Mouse (Mus musculus) MEL (cell line): ENCODE results near the gene Nprl3. TPM values are rescaled to one million over a fixed set of nuclear protein-coding genes. Genes with fewer than 3 reads are reported as not detected.
A peak's percentile ranks its signal among the peaks of the same experiment; 100 is the strongest.
"Not testable (repeated sequence)": the region's sequence is repeated elsewhere in the genome, so short reads cannot be mapped to it uniquely, and the experiment has no call there.

Source experiments
- DNase-seq: peaks from one replicate; pipeline ENCODE4 v3.0.0; 2011; ENCODE audit warnings: low read depth, low spot score
- H3K27ac ChIP-seq: 2 replicates; pipeline ENCODE4 v1.5.1; 2012; ENCODE audit warnings: low read depth, mild to moderate bottlenecking, control low read depth, low read length, moderate library complexity; ENCODE audit not compliant: control insufficient read depth
- H3K27me3 ChIP-seq, 2 experiments: fragments of 150-350 bp in 1 of 2; sonication (generic) in 1 of 2; 2 replicates each; pipeline ENCODE4 v1.6.1; 2012; ENCODE audit warnings: low read length in 2 of 2, mild to moderate bottlenecking in 2 of 2, improper control_type of control experiment in 1 of 2, moderate library complexity in 1 of 2; ENCODE audit not compliant: insufficient read depth in 2 of 2, control insufficient read depth in 1 of 2
- H3K36me3 ChIP-seq, 2 experiments: 2 replicates each; pipeline ENCODE4 v1.6.1; 2012 to 2014; ENCODE audit warnings: low read length in 2 of 2, improper control_type of control experiment in 1 of 2, inconsistent platforms in 1 of 2, mild to moderate bottlenecking in 1 of 2; ENCODE audit not compliant: insufficient read depth in 2 of 2, control insufficient read depth in 1 of 2
- H3K4me1 ChIP-seq, 2 experiments: fragments of 150-350 bp in 1 of 2; sonication (generic) in 1 of 2; 2 replicates each; pipeline ENCODE4 v1.6.1; 2012; ENCODE audit warnings: low read length in 2 of 2, improper control_type of control experiment in 1 of 2, mild to moderate bottlenecking in 1 of 2; ENCODE audit not compliant: insufficient read depth in 2 of 2, control insufficient read depth in 1 of 2
- H3K4me3 ChIP-seq, 2 experiments: fragments of 150-350 bp in 1 of 2; sonication (generic) in 1 of 2; 2 replicates each; pipeline ENCODE4 v1.5.1; 2012; ENCODE audit warnings: low read depth in 2 of 2, low read length in 2 of 2, mild to moderate bottlenecking in 2 of 2, moderate library complexity in 2 of 2, control low read depth in 1 of 2, improper control_type of control experiment in 1 of 2; ENCODE audit not compliant: control insufficient read depth in 1 of 2, insufficient read depth in 1 of 2
- H3K79me2 ChIP-seq: 2 replicates; pipeline ENCODE4 v1.6.1; 2012; ENCODE audit warnings: mild to moderate bottlenecking, low read length, moderate library complexity; ENCODE audit not compliant: control insufficient read depth, poor library complexity, insufficient read depth
- H3K9ac ChIP-seq: 2 replicates; pipeline ENCODE4 v1.6.1; 2012; ENCODE audit warnings: low read depth, mild to moderate bottlenecking, control low read depth, low read length, moderate library complexity; ENCODE audit not compliant: control insufficient read depth, poor library complexity, severe bottlenecking
- H3K9me3 ChIP-seq: fragments of 150-350 bp; sonication (generic); replicated peaks from 2 replicates; pipeline ENCODE4 v1.6.1; 2012; ENCODE audit warnings: mild to moderate bottlenecking, low read length, improper control_type of control experiment, moderate library complexity; ENCODE audit not compliant: insufficient read depth
- CHD1 ChIP-seq: IDR thresholded peaks from 2 replicates; pipeline ENCODE4 v1.6.1; 2012; ENCODE audit warnings: low read depth, mild to moderate bottlenecking, inconsistent platforms, low read length, improper control_type of control experiment
- CTCF ChIP-seq, 3 experiments: IDR thresholded peaks in 2 of 3; conservative IDR thresholded peaks in 1 of 3; 2 replicates each; pipeline ENCODE4 v1.5.1; 2011 to 2012; ENCODE audit warnings: low read length in 3 of 3, low read depth in 2 of 3, mild to moderate bottlenecking in 2 of 3, improper control_type of control experiment in 1 of 3, inconsistent platforms in 1 of 3, mixed read lengths in 1 of 3, moderate library complexity in 1 of 3; ENCODE audit not compliant: control insufficient read depth in 1 of 3, insufficient read depth in 1 of 3, poor library complexity in 1 of 3, severe bottlenecking in 1 of 3
- EP300 ChIP-seq, 2 experiments: IDR thresholded peaks; 2 replicates each; pipeline ENCODE4 v1.6.1; 2011; ENCODE audit warnings: improper control_type of control experiment in 2 of 2, low read length in 2 of 2, low read depth in 1 of 2, mild to moderate bottlenecking in 1 of 2
- MYC ChIP-seq: IDR thresholded peaks from 2 replicates; pipeline ENCODE4 v1.6.1; 2011; ENCODE audit warnings: low read depth, mild to moderate bottlenecking, low read length, improper control_type of control experiment, moderate library complexity
- POLR2AphosphoS5 ChIP-seq: IDR thresholded peaks from 2 replicates; pipeline ENCODE4 v1.6.1; 2012; ENCODE audit warnings: low read depth, borderline replicate concordance, mild to moderate bottlenecking, inconsistent platforms, low read length, moderate library complexity, mixed read lengths
- RAD21 ChIP-seq: IDR thresholded peaks from 2 replicates; pipeline ENCODE4 v1.6.1; 2011; ENCODE audit warnings: mild to moderate bottlenecking, low read depth, low read length, improper control_type of control experiment
- RCOR1 ChIP-seq: IDR thresholded peaks from 2 replicates; pipeline ENCODE4 v1.6.1; 2012; ENCODE audit warnings: low read depth, mild to moderate bottlenecking, inconsistent platforms, low read length, improper control_type of control experiment
- SIN3A ChIP-seq: IDR thresholded peaks from 2 replicates; pipeline ENCODE4 v1.6.1; 2012; ENCODE audit warnings: low read length, improper control_type of control experiment, inconsistent platforms
- SMC3 ChIP-seq: IDR thresholded peaks from 2 replicates; pipeline ENCODE4 v1.6.1; 2011; ENCODE audit warnings: low read depth, low read length, improper control_type of control experiment
- ZC3H11A ChIP-seq: IDR thresholded peaks from 2 replicates; pipeline ENCODE4 v1.6.1; 2012; ENCODE audit warnings: low read depth, mild to moderate bottlenecking, inconsistent platforms, low read length, improper control_type of control experiment
- ZNF384 ChIP-seq: IDR thresholded peaks from 2 replicates; pipeline ENCODE4 v1.6.1; 2012; ENCODE audit warnings: low read depth, mild to moderate bottlenecking, inconsistent platforms, low read length, improper control_type of control experiment
- polyA plus RNA-seq, 2 experiments: library from polyadenylated mRNA; stranded (reverse) in 1 of 2; unstranded in 1 of 2; fragments of >175 nt in 1 of 2; fragments of >200 nt in 1 of 2; gene quantifications; 2 replicates each; pipeline versions ENCODE4 v1.2.1 to v1.2.4; 2012; ENCODE audit warnings: low replicate concordance in 2 of 2, low read depth in 1 of 2; ENCODE audit not compliant: insufficient read length in 2 of 2, insufficient read depth in 1 of 2, missing spikeins in 1 of 2
- total RNA-seq: library from RNA; depleted of rRNA; stranded (reverse); fragments of 300-350 nt; gene quantifications from 2 replicates; pipeline ENCODE4 v1.2.3, GENCODE M21; 2012

Gene Nprl3
- total and polyA plus RNA-seq, 3 experiments = 14.1 to 18.4 TPM; not detected in 1

DNA sequence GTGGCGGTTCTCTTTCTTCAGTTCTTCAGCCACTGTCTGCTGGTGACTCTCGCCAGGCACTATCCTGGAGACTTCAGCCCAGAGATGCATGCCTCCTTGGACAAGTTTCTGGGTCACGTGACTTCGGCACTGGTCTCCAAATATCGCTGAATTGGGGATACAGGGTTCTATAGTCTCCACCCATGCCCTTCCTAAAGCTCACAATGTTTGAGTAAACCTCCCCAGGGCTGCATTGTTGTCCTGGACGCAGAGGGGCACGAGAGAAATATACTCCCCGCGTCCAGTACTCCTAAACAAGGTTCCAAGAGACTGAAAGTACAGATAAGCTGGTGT, 20.0 kb upstream of the Nprl3 start (continued):
- TF ChIP-seq POLR2AphosphoS5 = no peak
- TF ChIP-seq CHD1 = no peak
- no peak for TF ChIP-seq MYC
- no peak for TF ChIP-seq RCOR1
- TF ChIP-seq EP300 (IDR thresholded peaks at IDR 0.05; ENCODE audit: low read depth in 1 of 2, low read length in 2 of 2) = no peak
- TF ChIP-seq, all 39 proteins: peak for 4

DNA sequence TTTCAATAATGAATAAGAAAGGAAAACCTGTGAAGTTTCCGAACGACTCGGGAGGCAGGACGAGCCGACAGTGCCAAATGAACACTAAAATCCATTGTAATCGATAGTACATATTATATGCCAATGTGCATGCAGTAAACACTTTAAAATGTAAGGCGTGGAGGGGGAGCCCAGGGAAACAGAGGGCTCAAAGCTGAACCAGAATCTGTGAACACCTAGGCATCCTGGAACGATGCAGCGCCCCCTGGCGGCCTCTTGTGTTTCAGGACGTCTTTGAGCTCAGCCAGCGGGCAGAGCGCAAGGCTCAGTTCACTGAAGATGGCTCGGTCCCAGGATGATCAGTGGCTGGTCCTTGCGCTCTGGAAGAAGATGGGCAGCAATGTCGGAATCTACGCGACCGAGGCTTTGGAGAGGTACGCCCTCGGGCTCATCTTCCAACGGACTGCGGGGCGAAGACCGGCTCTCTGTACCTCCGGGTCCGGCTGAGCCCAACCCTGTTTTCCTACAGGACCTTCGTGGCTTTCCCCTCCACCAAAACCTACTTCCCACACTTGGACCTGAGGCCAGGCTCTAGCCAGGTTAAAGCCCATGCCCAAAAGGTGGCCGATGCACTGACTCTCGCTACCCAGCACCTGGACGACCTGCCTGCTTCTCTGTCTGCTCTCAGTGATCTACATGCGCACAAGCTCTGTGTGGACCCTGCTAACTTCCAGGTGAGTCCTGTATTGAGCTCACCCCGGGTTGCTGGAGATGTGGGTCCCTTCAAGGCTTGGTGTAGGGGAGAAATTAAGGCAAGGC, 19.4 kb upstream of the Nprl3 start, which contains the start of gene Hbq1b:
TSS of gene Hbq1b (plus strand) at position 271 of the 798 bp plus-strand sequence.
- not testable (repeated sequence) for H3K9me3 ChIP-seq, H3K79me2 ChIP-seq, H3K4me1 ChIP-seq, H3K27me3 ChIP-seq, H3K27ac ChIP-seq, H3K36me3 ChIP-seq
- Histone ChIP-seq H3K9ac (peak within 1 kb of the TSS; percentile 51), H3K4me3 (peak within 1 kb of the TSS; percentile 55 to 65)
- peak; percentile 85 for DNase-seq
- TF ChIP-seq SMC3 (peak; percentile 70), POLR2AphosphoS5 (peak; percentile 19; the same call in 1 of the 2 replicates), ZC3H11A (peak; percentile 53), SIN3A (0 out of 2 replicates have a peak, but pooled peaks have one; percentile 27), ZNF384 (peak; percentile 47; the same call in 1 of the 2 replicates), CTCF (IDR thresholded peaks at IDR 0.05 in 2 of 3, conservative IDR thresholded peaks at IDR 0.05 in 1 of 3; ENCODE audit: control insufficient read depth in 1 of 3, insufficient read depth in 1 of 3, low read depth in 2 of 3, low read length in 3 of 3, poor library complexity in 1 of 3, severe bottlenecking in 1 of 3) (peak; percentile 66 to 73 (median 66)), RAD21 (peak; percentile 51)

DNA sequence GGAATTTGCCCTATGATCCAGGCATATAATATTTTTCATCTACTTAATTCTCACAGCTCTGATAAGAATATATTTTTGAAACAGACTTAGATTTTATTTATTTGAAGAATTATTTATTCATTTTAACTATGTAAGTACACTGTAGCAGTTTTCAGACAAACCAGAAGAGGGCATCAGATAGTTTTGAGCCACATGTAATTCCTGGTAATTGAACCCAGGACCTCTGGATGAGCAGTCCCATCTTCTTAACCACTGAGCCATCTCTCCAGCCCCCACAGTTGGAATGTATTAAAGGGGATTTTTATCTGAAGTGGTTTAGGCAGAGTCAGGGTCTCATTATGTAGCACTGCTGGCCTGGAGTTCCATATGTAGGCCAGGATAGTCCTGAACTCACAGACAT, 18.4 kb upstream of the Nprl3 start:
- DNase-seq, H3K27ac ChIP-seq, H3K36me3 ChIP-seq, H3K4me3 ChIP-seq, H3K9ac ChIP-seq, H3K79me2 ChIP-seq, H3K9me3 ChIP-seq, H3K27me3 ChIP-seq: not testable (repeated sequence)
- peak in 2 of 3 experiments; percentile 9 to 21; a peak in 1 of 6 replicates for TF ChIP-seq CTCF (IDR thresholded peaks at IDR 0.05 in 2 of 3, conservative IDR thresholded peaks at IDR 0.05 in 1 of 3; ENCODE audit: control insufficient read depth in 1 of 3, insufficient read depth in 1 of 3, low read depth in 2 of 3, low read length in 3 of 3, poor library complexity in 1 of 3, severe bottlenecking in 1 of 3)
- peaks cover 5 to 13% of the 10 kb centered on the region in 2 experiments; a peak in 3 of 4 replicates for H3K4me1 ChIP-seq
